Mouse (Mus musculus): ENCODE measurements around the gene Rgs14. TPM values are rescaled to one million over a fixed set of nuclear protein-coding genes. Genes with fewer than 3 reads are reported as not detected.
A peak's percentile ranks its signal among the peaks of the same experiment; 100 is the strongest.

Rgs14 gene
- polyA plus RNA-seq, 1 experiment from 2014 or later, result 1.6 TPM

- no peaks in the 10 kb centered on the region for H3K4me1 ChIP-seq (ENCODE audit: control insufficient read depth, insufficient read depth, low read length)
- no peaks in the 10 kb centered on the region for H3K36me3 ChIP-seq (ENCODE audit: control insufficient read depth, insufficient read depth, low read length)
- H3K4me2 ChIP-seq (ENCODE audit: low read depth, low read length), result no peak overlapping the region
- ATAC-seq (ENCODE audit: insufficient read depth, low FRiP score), result peak; percentile 84
- H3K9ac ChIP-seq (ENCODE audit: low read length), result no peak overlapping the region
- 25% methylated on average over 2 of the region's 2 CpGs for WGBS
- H3K27ac ChIP-seq (ENCODE audit: low read length), result no peak overlapping the region
- H3K9me3 ChIP-seq (replicated peaks; ENCODE audit: control insufficient read depth, low read length), result no peaks in the 10 kb centered on the region
- H3K4me3 ChIP-seq (replicated peaks; ENCODE audit: low read length), result no peak overlapping the region
- no peaks in the 10 kb centered on the region for H3K27me3 ChIP-seq (ENCODE audit: control insufficient read depth, insufficient read depth, low read length)
These were observed 30.3 kb upstream of the Rgs14 start for GRCm38 (mm10) chr13:55339259-55339658.

GRCm38 (mm10) chr13:55342469-55342868 lies 27.1 kb upstream of the Rgs14 start:
- H3K9me3 ChIP-seq (replicated peaks; ENCODE audit: control insufficient read depth, low read length), result no peaks in the 10 kb centered on the region
- ATAC-seq (ENCODE audit: insufficient read depth, low FRiP score), result no peak
- H3K36me3 ChIP-seq (ENCODE audit: control insufficient read depth, insufficient read depth, low read length), result peaks cover 16% of the 10 kb centered on the region
- no peak overlapping the region for H3K9ac ChIP-seq (ENCODE audit: low read length)
- no peaks in the 10 kb centered on the region for H3K27me3 ChIP-seq (ENCODE audit: control insufficient read depth, insufficient read depth, low read length)
- H3K4me3 ChIP-seq (replicated peaks; ENCODE audit: low read length), result no peak overlapping the region
- WGBS, result 25% methylated on average over 11 of the region's 11 CpGs
- no peaks in the 10 kb centered on the region for H3K4me1 ChIP-seq (ENCODE audit: control insufficient read depth, insufficient read depth, low read length)
- no peak overlapping the region for H3K4me2 ChIP-seq (ENCODE audit: low read depth, low read length)
- no peak overlapping the region for H3K27ac ChIP-seq (ENCODE audit: low read length)

GRCm38 (mm10) chr13:55344286-55344685 lies 25.2 kb upstream of the Rgs14 start:
- Histone ChIP-seq H3K9me3 (replicated peaks; ENCODE audit: control insufficient read depth, low read length) (no peaks in the 10 kb centered on the region), H3K9ac (ENCODE audit: low read length) (no peak overlapping the region), H3K36me3 (ENCODE audit: control insufficient read depth, insufficient read depth, low read length) (peaks cover 30% of the 10 kb centered on the region), H3K27ac (ENCODE audit: low read length) (no peak overlapping the region), H3K27me3 (ENCODE audit: control insufficient read depth, insufficient read depth, low read length) (no peaks in the 10 kb centered on the region), H3K4me2 (ENCODE audit: low read depth, low read length) (no peak overlapping the region), H3K4me3 (replicated peaks; ENCODE audit: low read length) (no peak overlapping the region), H3K4me1 (ENCODE audit: control insufficient read depth, insufficient read depth, low read length) (no peaks in the 10 kb centered on the region)
- ATAC-seq (ENCODE audit: insufficient read depth, low FRiP score), result no peak
- 80% methylated on average over 7 of the region's 7 CpGs for WGBS

GRCm38 (mm10) chr13:55346745-55347144 lies 22.8 kb upstream of the Rgs14 start:
- no peak overlapping the region for H3K4me3 ChIP-seq (replicated peaks; ENCODE audit: low read length)
- no peak for ATAC-seq (ENCODE audit: insufficient read depth, low FRiP score)
- H3K27me3 ChIP-seq (ENCODE audit: control insufficient read depth, insufficient read depth, low read length), result no peaks in the 10 kb centered on the region
- H3K9ac ChIP-seq (ENCODE audit: low read length), result no peak overlapping the region
- H3K4me1 ChIP-seq (ENCODE audit: control insufficient read depth, insufficient read depth, low read length), result no peaks in the 10 kb centered on the region
- H3K36me3 ChIP-seq (ENCODE audit: control insufficient read depth, insufficient read depth, low read length), result peaks cover 36% of the 10 kb centered on the region
- H3K27ac ChIP-seq (ENCODE audit: low read length), result no peak overlapping the region
- H3K4me2 ChIP-seq (ENCODE audit: low read depth, low read length), result no peak overlapping the region
- 82% methylated on average over 11 of the region's 11 CpGs for WGBS
- H3K9me3 ChIP-seq (replicated peaks; ENCODE audit: control insufficient read depth, low read length), result no peaks in the 10 kb centered on the region

GRCm38 (mm10) chr13:55361145-55361544 lies 8.4 kb upstream of the Rgs14 start:
- no peak for ATAC-seq (ENCODE audit: insufficient read depth, low FRiP score)
- H3K4me3 ChIP-seq (replicated peaks; ENCODE audit: low read length), result peak overlapping the region; percentile 99
- no peak overlapping the region for H3K27ac ChIP-seq (ENCODE audit: low read length)
- peak overlapping the region; percentile 96 for H3K9ac ChIP-seq (ENCODE audit: low read length)
- no peaks in the 10 kb centered on the region for H3K9me3 ChIP-seq (replicated peaks; ENCODE audit: control insufficient read depth, low read length)
- peaks cover 14% of the 10 kb centered on the region for H3K4me1 ChIP-seq (ENCODE audit: control insufficient read depth, insufficient read depth, low read length)
- no peaks in the 10 kb centered on the region for H3K27me3 ChIP-seq (ENCODE audit: control insufficient read depth, insufficient read depth, low read length)
- peaks cover 16% of the 10 kb centered on the region; the same call in 1 of the 2 replicates for H3K36me3 ChIP-seq (ENCODE audit: control insufficient read depth, insufficient read depth, low read length)
- H3K4me2 ChIP-seq (ENCODE audit: low read depth, low read length), result peak overlapping the region; percentile 77

GRCm38 (mm10) chr13:55361974-55362452 lies 7.5 kb upstream of the Rgs14 start:
- 1% methylated on average over 32 of the region's 32 CpGs for WGBS
- peak overlapping the region; percentile 77 for H3K4me2 ChIP-seq (ENCODE audit: low read depth, low read length)
- peak overlapping the region; percentile 96 for H3K9ac ChIP-seq (ENCODE audit: low read length)
- peak; percentile 31 for ATAC-seq (ENCODE audit: insufficient read depth, low FRiP score)
- no peaks in the 10 kb centered on the region for H3K27me3 ChIP-seq (ENCODE audit: control insufficient read depth, insufficient read depth, low read length)
- H3K27ac ChIP-seq (ENCODE audit: low read length), result peak overlapping the region; percentile 97
- H3K36me3 ChIP-seq (ENCODE audit: control insufficient read depth, insufficient read depth, low read length), result peaks cover 15% of the 10 kb centered on the region; the same call in 1 of the 2 replicates
- no peaks in the 10 kb centered on the region for H3K9me3 ChIP-seq (replicated peaks; ENCODE audit: control insufficient read depth, low read length)
- H3K4me3 ChIP-seq (replicated peaks; ENCODE audit: low read length), result peak overlapping the region; percentile 99
- peaks cover 14% of the 10 kb centered on the region for H3K4me1 ChIP-seq (ENCODE audit: control insufficient read depth, insufficient read depth, low read length)

- Histone ChIP-seq H3K4me1 (ENCODE audit: control insufficient read depth, insufficient read depth, low read length) (peaks cover 14% of the 10 kb centered on the region), H3K4me3 (replicated peaks; ENCODE audit: low read length) (peak within 1 kb of the TSS; percentile 99), H3K36me3 (ENCODE audit: control insufficient read depth, insufficient read depth, low read length) (peaks cover 12% of the 10 kb centered on the region; the same call in 1 of the 2 replicates), H3K9me3 (replicated peaks; ENCODE audit: control insufficient read depth, low read length) (no peaks in the 10 kb centered on the region), H3K9ac (ENCODE audit: low read length) (peak within 1 kb of the TSS; percentile 96), H3K27me3 (ENCODE audit: control insufficient read depth, insufficient read depth, low read length) (no peaks in the 10 kb centered on the region), H3K4me2 (ENCODE audit: low read depth, low read length) (peak within 1 kb of the TSS; percentile 77), H3K27ac (ENCODE audit: low read length) (peak within 1 kb of the TSS; percentile 97)
- peak; percentile 99 for ATAC-seq (ENCODE audit: insufficient read depth, low FRiP score)
- WGBS, result under 1% methylated on average over 35 of the region's 35 CpGs
These were observed 7.0 kb upstream of the Rgs14 start, which contains the start of gene Lman2 for GRCm38 (mm10) chr13:55362453-55363060. Gene Lman2 (minus strand): TSS chr13:55362783.

GRCm38 (mm10) chr13:55368401-55368800 lies 1.1 kb upstream of the Rgs14 start:
- H3K4me3 ChIP-seq (replicated peaks; ENCODE audit: low read length), result no peak overlapping the region
- no peak overlapping the region for H3K27ac ChIP-seq (ENCODE audit: low read length)
- no peak for ATAC-seq (ENCODE audit: insufficient read depth, low FRiP score)
- no peaks in the 10 kb centered on the region for H3K9me3 ChIP-seq (replicated peaks; ENCODE audit: control insufficient read depth, low read length)
- 67% methylated on average over 7 of the region's 7 CpGs for WGBS
- H3K4me1 ChIP-seq (ENCODE audit: control insufficient read depth, insufficient read depth, low read length), result peaks cover 3% of the 10 kb centered on the region; the same call in 1 of the 2 replicates
- H3K9ac ChIP-seq (ENCODE audit: low read length), result no peak overlapping the region
- no peak overlapping the region for H3K4me2 ChIP-seq (ENCODE audit: low read depth, low read length)
- H3K27me3 ChIP-seq (ENCODE audit: control insufficient read depth, insufficient read depth, low read length), result no peaks in the 10 kb centered on the region
- no peaks in the 10 kb centered on the region for H3K36me3 ChIP-seq (ENCODE audit: control insufficient read depth, insufficient read depth, low read length)

- H3K9ac ChIP-seq (ENCODE audit: low read length), result no peak overlapping the region
- peaks cover 3% of the 10 kb centered on the region; the same call in 1 of the 2 replicates for H3K4me1 ChIP-seq (ENCODE audit: control insufficient read depth, insufficient read depth, low read length)
- no peak for ATAC-seq (ENCODE audit: insufficient read depth, low FRiP score)
- H3K36me3 ChIP-seq (ENCODE audit: control insufficient read depth, insufficient read depth, low read length), result no peaks in the 10 kb centered on the region
- whole genome bisulfite sequencing, result 56% methylated on average over 3 of the region's 3 CpGs
- H3K9me3 ChIP-seq (replicated peaks; ENCODE audit: control insufficient read depth, low read length), result no peaks in the 10 kb centered on the region
- H3K4me2 ChIP-seq (ENCODE audit: low read depth, low read length), result no peak overlapping the region
- peak overlapping the region; percentile 20; the same call in 1 of the 2 replicates for H3K4me3 ChIP-seq (replicated peaks; ENCODE audit: low read length)
- no peak overlapping the region for H3K27ac ChIP-seq (ENCODE audit: low read length)
- no peaks in the 10 kb centered on the region for H3K27me3 ChIP-seq (ENCODE audit: control insufficient read depth, insufficient read depth, low read length)
These were observed 702 bp downstream of the Rgs14 start for GRCm38 (mm10) chr13:55370234-55370633.

Measured in stomach, embryonic 16.5 days (tissue).